Mouse (Mus musculus) cerebellum, adult 2 months (tissue): Measurements from ENCODE around the gene Arrdc2. TPM values are rescaled to one million over a fixed set of nuclear protein-coding genes. Genes with fewer than 3 reads are reported as not detected.

Source experiments
- DNase-seq, 2 experiments: peaks; one replicate each; pipeline ENCODE4 v3.0.0; 2021
- H3K27ac ChIP-seq: fragments of 200-500 bp; 2 replicates; pipeline ENCODE4 v1.5.1; 2012; ENCODE audit warnings: low read length, control low read depth, inconsistent platforms; ENCODE audit not compliant: insufficient read depth
- H3K27me3 ChIP-seq: fragments of 200-500 bp; 2 replicates; pipeline ENCODE4 v1.6.1; 2012; ENCODE audit warnings: inconsistent platforms, mild to moderate bottlenecking, low read length, moderate library complexity; ENCODE audit not compliant: control insufficient read depth, insufficient read depth
- H3K4me1 ChIP-seq: fragments of 200-500 bp; 2 replicates; pipeline ENCODE4 v1.6.1; 2011; ENCODE audit warnings: low read length; ENCODE audit not compliant: control insufficient read depth, insufficient read depth
- H3K4me3 ChIP-seq: fragments of 200-500 bp; replicated peaks from 2 replicates; pipeline ENCODE3; 2011; ENCODE audit warnings: mild to moderate bottlenecking, low read depth, low read length, control low read depth; ENCODE audit not compliant: insufficient read depth
- CTCF ChIP-seq: fragments of 200-500 bp; IDR thresholded peaks from 2 replicates; pipeline ENCODE4 v1.5.1; 2011; ENCODE audit warnings: low read depth, mild to moderate bottlenecking, control low read depth, low read length, moderate library complexity, borderline replicate concordance; ENCODE audit not compliant: insufficient read depth
- POLR2A ChIP-seq: fragments of 200-500 bp; IDR thresholded peaks from 2 replicates; pipeline ENCODE4 v1.6.1; 2011; ENCODE audit warnings: low read length, control low read depth, borderline replicate concordance; ENCODE audit not compliant: insufficient read depth
- WGBS: fragments of 180-500 bp; shearing (Covaris S2); methylation state at CpG from one replicate; pipeline ENCODE4 v1.1.7; 2018; 5-methylcytosine and 5-hydroxymethylcytosine counted together
- polyA plus RNA-seq: library from polyadenylated mRNA; depleted of rRNA; stranded (reverse); fragments of >200 nt; gene quantifications from 2 replicates; pipeline ENCODE4 v1.2.3, GENCODE M21; 2012

Arrdc2 gene
- polyA plus RNA-seq, 1 experiment = 34.0 TPM

- peaks cover 5% of the 10 kb centered on the region; the same call in 1 of the 2 replicates for H3K4me1 ChIP-seq
- no peak overlapping the region for H3K4me3 ChIP-seq
- no peaks in the 10 kb centered on the region for H3K27me3 ChIP-seq
- no peak overlapping the region for H3K27ac ChIP-seq
- no peak for TF ChIP-seq CTCF
- TF ChIP-seq POLR2A = no peak
- WGBS = 81% methylated on average over 5 of the region's 5 CpGs
- no peak for DNase-seq
Observed at GRCm38 (mm10) chr8:70843214-70843773, 3.8 kb upstream of the Arrdc2 start.

GRCm38 (mm10) chr8:70842484-70842883 is 3.0 kb upstream of the Arrdc2 start:
- Histone ChIP-seq H3K4me3 (no peak overlapping the region), H3K4me1 (peaks cover 5% of the 10 kb centered on the region; the same call in 1 of the 2 replicates), H3K27me3 (no peaks in the 10 kb centered on the region), H3K27ac (no peak overlapping the region)
- TF ChIP-seq CTCF (no peak), POLR2A (no peak)
- WGBS = 57% methylated on average over 25 of the region's 25 CpGs
- DNase-seq = no peak

GRCm38 (mm10) chr8:70841147-70842072 is 1.9 kb upstream of the Arrdc2 start:
- TF ChIP-seq POLR2A (no peak), CTCF (peak; percentile 92)
- H3K4me3 ChIP-seq = no peak overlapping the region
- peak; percentile 76 to 91 for DNase-seq
- peaks cover 5% of the 10 kb centered on the region for H3K4me1 ChIP-seq
- 36% methylated on average over 22 of the region's 22 CpGs for WGBS
- H3K27ac ChIP-seq = no peak overlapping the region
- H3K27me3 ChIP-seq = no peaks in the 10 kb centered on the region

GRCm38 (mm10) chr8:70840590-70840989 is 1.1 kb upstream of the Arrdc2 start:
- H3K27ac ChIP-seq = no peak overlapping the region
- peak in 1 of 2 experiments; percentile 28 for DNase-seq
- WGBS = 55% methylated on average over 10 of the region's 10 CpGs
- H3K27me3 ChIP-seq = no peaks in the 10 kb centered on the region
- H3K4me1 ChIP-seq = peaks cover 5% of the 10 kb centered on the region
- H3K4me3 ChIP-seq = no peak overlapping the region
- TF ChIP-seq POLR2A (no peak), CTCF (no peak)

- WGBS = 3% methylated on average over 66 of the region's 66 CpGs
- Histone ChIP-seq H3K27me3 (no peaks in the 10 kb centered on the region), H3K4me3 (peak overlapping the region; percentile 55), H3K4me1 (peaks cover 5% of the 10 kb centered on the region), H3K27ac (peak overlapping the region; percentile 54)
- TF ChIP-seq CTCF (no peak), POLR2A (no peak)
- peak in 1 of 2 experiments; percentile 32 for DNase-seq
Observed at GRCm38 (mm10) chr8:70838654-70839407, 689 bp downstream of the Arrdc2 start.

- H3K27me3 ChIP-seq = no peaks in the 10 kb centered on the region
- DNase-seq = no peak
- no peak overlapping the region for H3K27ac ChIP-seq
- H3K4me1 ChIP-seq = peaks cover 5% of the 10 kb centered on the region
- no peak overlapping the region for H3K4me3 ChIP-seq
- WGBS = 61% methylated on average over 12 of the region's 12 CpGs
- no peak for TF ChIP-seq POLR2A
- TF ChIP-seq CTCF = no peak
Observed at GRCm38 (mm10) chr8:70836666-70837065, 2.9 kb downstream of the Arrdc2 start.

- 94% methylated on average over 3 of the region's 3 CpGs for WGBS
- no peak for TF ChIP-seq CTCF
- no peak for TF ChIP-seq POLR2A
Observed at GRCm38 (mm10) chr8:70834071-70834470, 5.4 kb downstream of the Arrdc2 start.

More at GRCm38 (mm10) chr8:70834071-70834470, 5.4 kb downstream of the Arrdc2 start:
- no peak for DNase-seq
- Histone ChIP-seq H3K4me3 (no peak overlapping the region), H3K4me1 (peaks cover 5% of the 10 kb centered on the region), H3K27me3 (no peaks in the 10 kb centered on the region), H3K27ac (peak overlapping the region; percentile 50; the same call in 1 of the 2 replicates)
